8 mouse cellular contexts compared by ENCODE assay signal in the genomic region with DNA sequence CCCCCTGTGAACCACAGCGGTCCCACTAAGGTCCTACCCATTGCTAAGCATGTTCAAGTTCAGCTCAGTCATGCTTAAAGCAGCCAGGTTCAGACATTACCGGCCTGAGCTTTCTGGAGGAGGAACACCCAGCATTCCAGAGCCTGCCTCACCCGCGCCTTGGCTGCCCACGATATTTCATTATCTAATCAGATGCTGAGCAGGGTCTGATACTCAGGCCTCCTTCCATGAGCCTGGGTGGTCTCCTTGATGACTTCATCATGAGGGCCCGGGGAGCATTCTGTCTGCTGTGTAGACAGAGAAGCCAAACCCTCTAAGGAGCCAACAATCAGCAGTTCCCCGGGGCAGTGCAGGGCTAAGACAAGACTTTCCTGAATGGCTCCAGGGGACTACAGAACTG.
A peak's percentile ranks its signal among the peaks of the same experiment; 100 is the strongest.
DNase-seq lines count a peak whose midpoint lies in the region; ATAC-seq and TF ChIP-seq lines count a peak whose summit lies in the region.

No protein-coding gene starts in this region.

- H3K9me3 ChIP-seq in liver, postnatal 0 days (ENCODE audit: low read length) = no peaks in the 10 kb centered on the region
- no peaks in the 10 kb centered on the region for H3K9me3 ChIP-seq in liver, embryonic 12.5 days (replicated peaks)
- H3K9me3 ChIP-seq in embryonic facial prominence, embryonic 15.5 days (replicated peaks) = no peaks in the 10 kb centered on the region
- no peaks in the 10 kb centered on the region for H3K9me3 ChIP-seq in midbrain, postnatal 0 days (ENCODE audit: low read length)

- peak; percentile 24; the same call in 1 of the 2 replicates for ATAC-seq in liver, postnatal 0 days
- ATAC-seq in liver, embryonic 12.5 days = no peak
- peak; percentile 59 for ATAC-seq in embryonic facial prominence, embryonic 15.5 days (ENCODE audit: insufficient number of reproducible peaks, low FRiP score, low TSS enrichment, low read depth)
- peak; percentile 31; the same call in 1 of the 2 replicates for ATAC-seq in midbrain, postnatal 0 days (ENCODE audit: low FRiP score)

- no peaks in the 10 kb centered on the region for H3K36me3 ChIP-seq in liver, postnatal 0 days (replicated peaks; ENCODE audit: insufficient read depth, low read length)
- no peaks in the 10 kb centered on the region for H3K36me3 ChIP-seq in liver, embryonic 12.5 days
- no peaks in the 10 kb centered on the region for H3K36me3 ChIP-seq in embryonic facial prominence, embryonic 15.5 days
- H3K36me3 ChIP-seq in midbrain, postnatal 0 days (ENCODE audit: insufficient read depth, low read length) = no peaks in the 10 kb centered on the region

- H3K27ac ChIP-seq in liver, postnatal 0 days (ENCODE audit: low read depth) = 0 out of 2 replicates have a peak overlapping the region, but pooled peaks have one; percentile 7
- H3K27ac ChIP-seq in liver, embryonic 12.5 days = no peak overlapping the region
- H3K27ac ChIP-seq in embryonic facial prominence, embryonic 15.5 days (replicated peaks) = peak overlapping the region; percentile 72
- no peak overlapping the region for H3K27ac ChIP-seq in midbrain, postnatal 0 days (ENCODE audit: low read depth, low read length)

- 0 out of 2 replicates have a peak, but pooled peaks cover 3% of the 10 kb centered on the region for H3K27me3 ChIP-seq in liver, postnatal 0 days (ENCODE audit: insufficient read depth, low read length)
- no peaks in the 10 kb centered on the region for H3K27me3 ChIP-seq in liver, embryonic 12.5 days (replicated peaks)
- H3K27me3 ChIP-seq in embryonic facial prominence, embryonic 15.5 days = no peaks in the 10 kb centered on the region
- H3K27me3 ChIP-seq in midbrain, postnatal 0 days (ENCODE audit: insufficient read depth, low read length) = no peaks in the 10 kb centered on the region

- TF ChIP-seq CTCF in liver, postnatal 0 days (IDR thresholded peaks at IDR 0.05; ENCODE audit: low read depth) = no peak
- no peak for TF ChIP-seq CTCF in midbrain, postnatal 0 days (IDR thresholded peaks at IDR 0.05)

- DNase-seq in liver, postnatal 0 days = no peak
- peak; percentile 61 for DNase-seq in heart, postnatal 4 days
- no peak for DNase-seq in midbrain, postnatal 0 days (ENCODE audit: low spot score)
- no peak for DNase-seq in cerebellum, adult 9-11 months
- no peak for DNase-seq in frontal cortex, postnatal 36 days (ENCODE audit: low spot score in 2 of 2)
- DNase-seq in layer of hippocampus, postnatal 10 days (ENCODE audit: low spot score in 2 of 2) = no peak

- no peak overlapping the region for H3K4me3 ChIP-seq in liver, postnatal 0 days (ENCODE audit: low read depth, low read length)
- no peak overlapping the region for H3K4me3 ChIP-seq in liver, embryonic 12.5 days
- no peak overlapping the region for H3K4me3 ChIP-seq in embryonic facial prominence, embryonic 15.5 days (replicated peaks)
- no peak overlapping the region for H3K4me3 ChIP-seq in midbrain, postnatal 0 days (ENCODE audit: low read depth, low read length)

- 30% methylated on average over 7 of the region's 7 CpGs for WGBS in liver, postnatal 0 days (ENCODE audit: insufficient replicate concordance)
- WGBS in liver, embryonic 12.5 days (ENCODE audit: insufficient replicate concordance) = 24% methylated on average over 7 of the region's 7 CpGs
- WGBS in embryonic facial prominence, embryonic 15.5 days = 23% methylated on average over 7 of the region's 7 CpGs
- 41% methylated on average over 7 of the region's 7 CpGs for WGBS in midbrain, postnatal 0 days

- no peak overlapping the region for H3K9ac ChIP-seq in liver, postnatal 0 days (replicated peaks)
- H3K9ac ChIP-seq in liver, embryonic 12.5 days = no peak overlapping the region
- no peak overlapping the region for H3K9ac ChIP-seq in embryonic facial prominence, embryonic 15.5 days
- H3K9ac ChIP-seq in midbrain, postnatal 0 days (replicated peaks; ENCODE audit: low read length, poor library complexity, severe bottlenecking) = no peak overlapping the region

- H3K4me2 ChIP-seq in liver, postnatal 0 days (ENCODE audit: low read depth, low read length) = no peak overlapping the region
- H3K4me2 ChIP-seq in liver, embryonic 12.5 days = no peak overlapping the region
- no peak overlapping the region for H3K4me2 ChIP-seq in embryonic facial prominence, embryonic 15.5 days (replicated peaks)
- H3K4me2 ChIP-seq in midbrain, postnatal 0 days (ENCODE audit: low read depth, low read length, poor library complexity, severe bottlenecking) = no peak overlapping the region

- no peak for TF ChIP-seq EP300 in liver, postnatal 0 days (IDR thresholded peaks at IDR 0.05; ENCODE audit: low read depth)

- peaks cover 9% of the 10 kb centered on the region; the same call in 1 of the 2 replicates for H3K4me1 ChIP-seq in liver, postnatal 0 days (ENCODE audit: insufficient read depth)
- H3K4me1 ChIP-seq in liver, embryonic 12.5 days = 0 out of 2 replicates have a peak, but pooled peaks cover 5% of the 10 kb centered on the region
- H3K4me1 ChIP-seq in embryonic facial prominence, embryonic 15.5 days = peaks cover 23% of the 10 kb centered on the region
- H3K4me1 ChIP-seq in midbrain, postnatal 0 days (ENCODE audit: insufficient read depth, low read length) = no peaks in the 10 kb centered on the region

Comparison
In these comparisons a context has a peak if more than half of its experiments do, and no peak if none do; other contexts are left out.
1. H3K27ac ChIP-seq: peak in liver, postnatal 0 days (single experiment) and embryonic facial prominence, embryonic 15.5 days (single experiment); none in liver, embryonic 12.5 days (single experiment) and midbrain, postnatal 0 days (single experiment).